Mouse (Mus musculus) MEL (cell line): ENCODE measurements at regions not wholly inside any gene's neighbourhood (a gene's known extent, or its start where the extent isn't known, plus 50 kb on each side); places are given as distances from the start of the nearest gene placed in this dataset.

Experiments used
- DNase-seq: peaks from one replicate; pipeline ENCODE4 v3.0.0; 2011; ENCODE audit warnings: low read depth, low spot score
- H3K27ac ChIP-seq: 2 replicates; pipeline ENCODE4 v1.5.1; 2012; ENCODE audit warnings: low read depth, mild to moderate bottlenecking, control low read depth, low read length, moderate library complexity; ENCODE audit not compliant: control insufficient read depth
- H3K27me3 ChIP-seq, 2 experiments: fragments of 150-350 bp in 1 of 2; sonication (generic) in 1 of 2; 2 replicates each; pipeline ENCODE4 v1.6.1; 2012; ENCODE audit warnings: low read length in 2 of 2, mild to moderate bottlenecking in 2 of 2, improper control_type of control experiment in 1 of 2, moderate library complexity in 1 of 2; ENCODE audit not compliant: insufficient read depth in 2 of 2, control insufficient read depth in 1 of 2
- H3K36me3 ChIP-seq, 2 experiments: 2 replicates each; pipeline ENCODE4 v1.6.1; 2012 to 2014; ENCODE audit warnings: low read length in 2 of 2, improper control_type of control experiment in 1 of 2, inconsistent platforms in 1 of 2, mild to moderate bottlenecking in 1 of 2; ENCODE audit not compliant: insufficient read depth in 2 of 2, control insufficient read depth in 1 of 2
- H3K4me1 ChIP-seq, 2 experiments: fragments of 150-350 bp in 1 of 2; sonication (generic) in 1 of 2; 2 replicates each; pipeline ENCODE4 v1.6.1; 2012; ENCODE audit warnings: low read length in 2 of 2, improper control_type of control experiment in 1 of 2, mild to moderate bottlenecking in 1 of 2; ENCODE audit not compliant: insufficient read depth in 2 of 2, control insufficient read depth in 1 of 2
- H3K4me3 ChIP-seq, 2 experiments: fragments of 150-350 bp in 1 of 2; sonication (generic) in 1 of 2; 2 replicates each; pipeline ENCODE4 v1.5.1; 2012; ENCODE audit warnings: low read depth in 2 of 2, low read length in 2 of 2, mild to moderate bottlenecking in 2 of 2, moderate library complexity in 2 of 2, control low read depth in 1 of 2, improper control_type of control experiment in 1 of 2; ENCODE audit not compliant: control insufficient read depth in 1 of 2, insufficient read depth in 1 of 2
- H3K79me2 ChIP-seq: 2 replicates; pipeline ENCODE4 v1.6.1; 2012; ENCODE audit warnings: mild to moderate bottlenecking, low read length, moderate library complexity; ENCODE audit not compliant: control insufficient read depth, poor library complexity, insufficient read depth
- H3K9ac ChIP-seq: 2 replicates; pipeline ENCODE4 v1.6.1; 2012; ENCODE audit warnings: low read depth, mild to moderate bottlenecking, control low read depth, low read length, moderate library complexity; ENCODE audit not compliant: control insufficient read depth, poor library complexity, severe bottlenecking
- H3K9me3 ChIP-seq: fragments of 150-350 bp; sonication (generic); replicated peaks from 2 replicates; pipeline ENCODE4 v1.6.1; 2012; ENCODE audit warnings: mild to moderate bottlenecking, low read length, improper control_type of control experiment, moderate library complexity; ENCODE audit not compliant: insufficient read depth
- BHLHE40 ChIP-seq: IDR thresholded peaks from 2 replicates; pipeline ENCODE4 v1.6.1; 2012; ENCODE audit warnings: low read depth, mild to moderate bottlenecking, inconsistent platforms, low read length, improper control_type of control experiment, borderline replicate concordance
- CTCF ChIP-seq, 3 experiments: IDR thresholded peaks in 2 of 3; conservative IDR thresholded peaks in 1 of 3; 2 replicates each; pipeline ENCODE4 v1.5.1; 2011 to 2012; ENCODE audit warnings: low read length in 3 of 3, low read depth in 2 of 3, mild to moderate bottlenecking in 2 of 3, improper control_type of control experiment in 1 of 3, inconsistent platforms in 1 of 3, mixed read lengths in 1 of 3, moderate library complexity in 1 of 3; ENCODE audit not compliant: control insufficient read depth in 1 of 3, insufficient read depth in 1 of 3, poor library complexity in 1 of 3, severe bottlenecking in 1 of 3
- E2F4 ChIP-seq: IDR thresholded peaks from 2 replicates; pipeline ENCODE4 v1.6.1; 2011; ENCODE audit warnings: low read depth, low read length, improper control_type of control experiment, borderline replicate concordance
- ELF1 ChIP-seq: IDR thresholded peaks from 2 replicates; pipeline ENCODE4 v1.6.1; 2014; ENCODE audit warnings: low read depth, mild to moderate bottlenecking, inconsistent platforms, low read length, improper control_type of control experiment, moderate library complexity
- GATA1 ChIP-seq: IDR thresholded peaks from 2 replicates; pipeline ENCODE4 v1.6.1; 2011; ENCODE audit warnings: low read depth, low read length, improper control_type of control experiment
- HCFC1 ChIP-seq: IDR thresholded peaks from 2 replicates; pipeline ENCODE4 v1.6.1; 2012; ENCODE audit warnings: low read depth, mild to moderate bottlenecking, inconsistent platforms, low read length, improper control_type of control experiment, moderate library complexity
- JUND ChIP-seq: IDR thresholded peaks from 2 replicates; pipeline ENCODE4 v1.6.1; 2011; ENCODE audit warnings: low read depth, mild to moderate bottlenecking, improper control_type of control experiment, low read length
- KAT2A ChIP-seq: conservative IDR thresholded peaks from 2 replicates; pipeline ENCODE4 v1.6.1; 2012; ENCODE audit warnings: low read depth, low read length, improper control_type of control experiment, inconsistent platforms
- MAFK ChIP-seq: IDR thresholded peaks from 2 replicates; pipeline ENCODE4 v1.6.1; 2011; ENCODE audit warnings: low read depth, mild to moderate bottlenecking, low read length, improper control_type of control experiment, borderline replicate concordance
- MAX ChIP-seq: IDR thresholded peaks from 2 replicates; pipeline ENCODE4 v1.6.1; 2011; ENCODE audit warnings: low read length, improper control_type of control experiment
- MAZ ChIP-seq: IDR thresholded peaks from 2 replicates; pipeline ENCODE4 v1.6.1; 2012; ENCODE audit warnings: low read depth, mild to moderate bottlenecking, inconsistent platforms, low read length, improper control_type of control experiment
- MYB ChIP-seq: IDR thresholded peaks from 2 replicates; pipeline ENCODE4 v1.6.1; 2011; ENCODE audit warnings: mild to moderate bottlenecking, low read depth, low read length, improper control_type of control experiment
- NELFE ChIP-seq: IDR thresholded peaks from 2 replicates; pipeline ENCODE4 v1.6.1; 2011; ENCODE audit warnings: low read depth, low read length, improper control_type of control experiment
- POLR2A ChIP-seq, 2 experiments: IDR thresholded peaks; 2 replicates each; pipeline ENCODE4 v1.6.1; 2011 to 2012; ENCODE audit warnings: low read length in 2 of 2, mild to moderate bottlenecking in 2 of 2, control low read depth in 1 of 2, improper control_type of control experiment in 1 of 2, low read depth in 1 of 2, moderate library complexity in 1 of 2; ENCODE audit not compliant: control insufficient read depth in 1 of 2, insufficient read depth in 1 of 2, poor library complexity in 1 of 2
- POLR2AphosphoS2 ChIP-seq: IDR thresholded peaks from 2 replicates; pipeline ENCODE4 v1.6.1; 2011; ENCODE audit warnings: low read length, improper control_type of control experiment
- RAD21 ChIP-seq: IDR thresholded peaks from 2 replicates; pipeline ENCODE4 v1.6.1; 2011; ENCODE audit warnings: mild to moderate bottlenecking, low read depth, low read length, improper control_type of control experiment
- RCOR1 ChIP-seq: IDR thresholded peaks from 2 replicates; pipeline ENCODE4 v1.6.1; 2012; ENCODE audit warnings: low read depth, mild to moderate bottlenecking, inconsistent platforms, low read length, improper control_type of control experiment
- SIN3A ChIP-seq: IDR thresholded peaks from 2 replicates; pipeline ENCODE4 v1.6.1; 2012; ENCODE audit warnings: low read length, improper control_type of control experiment, inconsistent platforms
- TAL1 ChIP-seq: IDR thresholded peaks from 2 replicates; pipeline ENCODE4 v1.6.1; 2012; ENCODE audit warnings: mild to moderate bottlenecking, inconsistent platforms, low read length, moderate library complexity, mixed read lengths
- TCF12 ChIP-seq: IDR thresholded peaks from 2 replicates; pipeline ENCODE4 v1.6.1; 2014; ENCODE audit warnings: low read depth, mild to moderate bottlenecking, inconsistent platforms, low read length, improper control_type of control experiment, moderate library complexity
- UBTF ChIP-seq: IDR thresholded peaks from 2 replicates; pipeline ENCODE4 v1.6.1; 2012; ENCODE audit warnings: low read depth, mild to moderate bottlenecking, inconsistent platforms, low read length, improper control_type of control experiment, moderate library complexity, borderline replicate concordance; ENCODE audit not compliant: insufficient read depth
- USF1 ChIP-seq: IDR thresholded peaks from 2 replicates; pipeline ENCODE4 v1.6.1; 2014; ENCODE audit warnings: low read depth, mild to moderate bottlenecking, inconsistent platforms, low read length, improper control_type of control experiment, moderate library complexity
- ZNF384 ChIP-seq: IDR thresholded peaks from 2 replicates; pipeline ENCODE4 v1.6.1; 2012; ENCODE audit warnings: low read depth, mild to moderate bottlenecking, inconsistent platforms, low read length, improper control_type of control experiment

DNA sequence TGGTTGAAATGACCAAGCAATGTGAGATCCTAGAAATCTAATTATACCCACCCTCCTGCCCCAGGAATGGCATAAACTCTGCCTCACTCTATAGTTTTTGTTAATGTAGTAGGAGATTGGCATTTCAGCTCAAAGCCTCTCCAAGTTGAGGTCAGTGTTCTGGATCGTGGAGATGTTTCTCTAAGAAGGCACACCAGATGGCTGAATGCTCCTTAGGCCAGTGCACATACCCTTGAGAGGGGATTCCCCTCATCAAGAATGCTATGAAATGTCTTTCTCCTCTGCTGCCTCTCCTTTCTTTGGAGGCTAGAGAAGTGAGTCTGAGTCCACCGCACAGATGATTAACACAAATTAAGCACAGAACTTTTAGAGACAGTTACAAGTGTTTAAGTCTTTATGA lies 214.7 kb upstream of the N6amt1 start:
- Histone ChIP-seq H3K9me3 (no peaks in the 10 kb centered on the region), H3K79me2 (no peaks in the 10 kb centered on the region), H3K9ac (no peak overlapping the region), H3K4me1 (no peaks in the 10 kb centered on the region), H3K27me3 (no peaks in the 10 kb centered on the region), H3K4me3 (no peak overlapping the region), H3K36me3 (no peaks in the 10 kb centered on the region), H3K27ac (no peak overlapping the region)
- DNase-seq: no peak
- TF ChIP-seq RCOR1 (no peak), KAT2A (no peak), HCFC1 (no peak), POLR2AphosphoS2 (no peak), GATA1 (no peak), POLR2A (IDR thresholded peaks at IDR 0.05; ENCODE audit: control insufficient read depth in 1 of 2, insufficient read depth in 1 of 2, low read depth in 1 of 2, low read length in 2 of 2, poor library complexity in 1 of 2) (no peak), ZNF384 (no peak)

- no peak overlapping the region for H3K27ac ChIP-seq
- no peaks in the 10 kb centered on the region for H3K27me3 ChIP-seq
- no peak overlapping the region for H3K4me3 ChIP-seq
- DNase-seq: no peak
- no peak for TF ChIP-seq E2F4
- no peak for TF ChIP-seq KAT2A
- TF ChIP-seq CTCF (IDR thresholded peaks at IDR 0.05 in 2 of 3, conservative IDR thresholded peaks at IDR 0.05 in 1 of 3; ENCODE audit: control insufficient read depth in 1 of 3, insufficient read depth in 1 of 3, low read depth in 2 of 3, low read length in 3 of 3, poor library complexity in 1 of 3, severe bottlenecking in 1 of 3): no peak
- TF ChIP-seq POLR2A (IDR thresholded peaks at IDR 0.05; ENCODE audit: control insufficient read depth in 1 of 2, insufficient read depth in 1 of 2, low read depth in 1 of 2, low read length in 2 of 2, poor library complexity in 1 of 2): no peak
- TF ChIP-seq JUND: no peak
- no peak for TF ChIP-seq MAFK
- TF ChIP-seq UBTF: no peak
- TF ChIP-seq MAX: no peak
- TF ChIP-seq TCF12: no peak
- no peak for TF ChIP-seq ZNF384
- no peak for TF ChIP-seq RCOR1
- no peak for TF ChIP-seq USF1
- no peaks in the 10 kb centered on the region for H3K9me3 ChIP-seq
- H3K4me1 ChIP-seq: no peaks in the 10 kb centered on the region
- no peak overlapping the region for H3K9ac ChIP-seq
- no peaks in the 10 kb centered on the region for H3K36me3 ChIP-seq
- H3K79me2 ChIP-seq: no peaks in the 10 kb centered on the region
Observed at GRCm38 (mm10) chr16:87136503-87136902, 217.5 kb upstream of the N6amt1 start.

GRCm38 (mm10) chr16:87134452-87134851 lies 219.5 kb upstream of the N6amt1 start:
- TF ChIP-seq ELF1 (no peak), TAL1 (no peak), KAT2A (no peak), ZNF384 (no peak), MYB (no peak), RAD21 (no peak), POLR2A (IDR thresholded peaks at IDR 0.05; ENCODE audit: control insufficient read depth in 1 of 2, insufficient read depth in 1 of 2, low read depth in 1 of 2, low read length in 2 of 2, poor library complexity in 1 of 2) (no peak), BHLHE40 (no peak), NELFE (no peak), SIN3A (no peak), GATA1 (no peak), MAX (no peak), MAZ (no peak), JUND (no peak)
- TF ChIP-seq, all 39 proteins: peak for 0
- H3K9ac ChIP-seq: no peak overlapping the region
- H3K9me3 ChIP-seq: no peaks in the 10 kb centered on the region
- no peaks in the 10 kb centered on the region for H3K4me1 ChIP-seq
- no peaks in the 10 kb centered on the region for H3K36me3 ChIP-seq
- H3K79me2 ChIP-seq: no peaks in the 10 kb centered on the region
- H3K27me3 ChIP-seq: no peaks in the 10 kb centered on the region
- no peak overlapping the region for H3K4me3 ChIP-seq
- DNase-seq: no peak
- no peak overlapping the region for H3K27ac ChIP-seq
